Mouse (Mus musculus): ENCODE results near the gene Pdk2.
"Not testable (repeated sequence)": the region's sequence is repeated elsewhere in the genome, so short reads cannot be mapped to it uniquely, and the experiment has no call there.

Gene Pdk2

GRCm38 (mm10) chr11:95026849-95027248 is 14.3 kb downstream of the Pdk2 start:
- DNase-seq (ENCODE audit: low spot score), result no peak

GRCm38 (mm10) chr11:95026090-95026542 is 15.0 kb downstream of the Pdk2 start:
- no peak for DNase-seq (ENCODE audit: low spot score)

- DNase-seq (ENCODE audit: low spot score), result no peak
Observed at GRCm38 (mm10) chr11:95025227-95026012, 15.7 kb downstream of the Pdk2 start.

GRCm38 (mm10) chr11:95024439-95025184 is 16.5 kb downstream of the Pdk2 start:
- no peak for DNase-seq (ENCODE audit: low spot score)

GRCm38 (mm10) chr11:95023481-95023880 is 17.7 kb downstream of the Pdk2 start:
- DNase-seq (ENCODE audit: low spot score), result no peak

GRCm38 (mm10) chr11:95022237-95022992 is 18.7 kb downstream of the Pdk2 start:
- DNase-seq (ENCODE audit: low spot score), result no peak

GRCm38 (mm10) chr11:95015484-95015883 is 25.7 kb downstream of the Pdk2 start:
- no peak for DNase-seq (ENCODE audit: low spot score)

GRCm38 (mm10) chr11:95012487-95012886 is 28.7 kb downstream of the Pdk2 start:
- no peak for DNase-seq (ENCODE audit: low spot score)

- DNase-seq (ENCODE audit: low spot score), result no peak
Observed at GRCm38 (mm10) chr11:95012075-95012474, 29.1 kb downstream of the Pdk2 start.

GRCm38 (mm10) chr11:95011416-95011815 is 29.7 kb downstream of the Pdk2 start:
- no peak for DNase-seq (ENCODE audit: low spot score)

- DNase-seq (ENCODE audit: low spot score), result not testable (repeated sequence)
Observed at GRCm38 (mm10) chr11:95010841-95011403, 30.2 kb downstream of the Pdk2 start.

GRCm38 (mm10) chr11:95010141-95010739 is 30.9 kb downstream of the Pdk2 start:
- DNase-seq (ENCODE audit: low spot score), result no peak

- no peak for DNase-seq (ENCODE audit: low spot score)
Observed at GRCm38 (mm10) chr11:95009629-95010014, 31.5 kb downstream of the Pdk2 start, which contains the start of gene Samd14. Samd14 (plus strand) TSS chr11:95009879.

GRCm38 (mm10) chr11:95008661-95009628 is 32.2 kb downstream of the Pdk2 start:
- DNase-seq (ENCODE audit: low spot score), result no peak

- DNase-seq (ENCODE audit: low spot score), result no peak
Observed at GRCm38 (mm10) chr11:95007418-95007817, 33.7 kb downstream of the Pdk2 start.

GRCm38 (mm10) chr11:95006525-95007219 is 34.5 kb downstream of the Pdk2 start:
- no peak for DNase-seq (ENCODE audit: low spot score)

GRCm38 (mm10) chr11:95006038-95006437 is 35.1 kb downstream of the Pdk2 start:
- no peak for DNase-seq (ENCODE audit: low spot score)

- no peak for DNase-seq (ENCODE audit: low spot score)
Observed at GRCm38 (mm10) chr11:95004937-95005198, 36.3 kb downstream of the Pdk2 start.

- DNase-seq (ENCODE audit: low spot score), result no peak
Observed at GRCm38 (mm10) chr11:95004136-95004936, 36.8 kb downstream of the Pdk2 start.

Measured in ovary, postnatal 10 days (tissue).